Mouse (Mus musculus) olfactory bulb, adult 2 months (tissue): ENCODE data around the gene Rangap1.

Source experiments
- CTCF ChIP-seq: fragments of 200-500 bp; IDR thresholded peaks from 2 replicates; pipeline ENCODE4 v1.5.1; 2012; ENCODE audit warnings: low read depth, mild to moderate bottlenecking, low read length, moderate library complexity; ENCODE audit not compliant: insufficient read depth
- POLR2A ChIP-seq: fragments of 200-500 bp; IDR thresholded peaks from 2 replicates; pipeline ENCODE4 v1.6.1; 2012; ENCODE audit warnings: mild to moderate bottlenecking, low read depth, low read length, moderate library complexity; ENCODE audit not compliant: insufficient read depth

GRCm38 (mm10) chr15:81703094-81703489, 42.2 kb downstream of the Rangap1 start:
- TF ChIP-seq CTCF (no peak), POLR2A (no peak)
